14 mouse cellular contexts compared by ENCODE assay signal in the genomic region with DNA sequence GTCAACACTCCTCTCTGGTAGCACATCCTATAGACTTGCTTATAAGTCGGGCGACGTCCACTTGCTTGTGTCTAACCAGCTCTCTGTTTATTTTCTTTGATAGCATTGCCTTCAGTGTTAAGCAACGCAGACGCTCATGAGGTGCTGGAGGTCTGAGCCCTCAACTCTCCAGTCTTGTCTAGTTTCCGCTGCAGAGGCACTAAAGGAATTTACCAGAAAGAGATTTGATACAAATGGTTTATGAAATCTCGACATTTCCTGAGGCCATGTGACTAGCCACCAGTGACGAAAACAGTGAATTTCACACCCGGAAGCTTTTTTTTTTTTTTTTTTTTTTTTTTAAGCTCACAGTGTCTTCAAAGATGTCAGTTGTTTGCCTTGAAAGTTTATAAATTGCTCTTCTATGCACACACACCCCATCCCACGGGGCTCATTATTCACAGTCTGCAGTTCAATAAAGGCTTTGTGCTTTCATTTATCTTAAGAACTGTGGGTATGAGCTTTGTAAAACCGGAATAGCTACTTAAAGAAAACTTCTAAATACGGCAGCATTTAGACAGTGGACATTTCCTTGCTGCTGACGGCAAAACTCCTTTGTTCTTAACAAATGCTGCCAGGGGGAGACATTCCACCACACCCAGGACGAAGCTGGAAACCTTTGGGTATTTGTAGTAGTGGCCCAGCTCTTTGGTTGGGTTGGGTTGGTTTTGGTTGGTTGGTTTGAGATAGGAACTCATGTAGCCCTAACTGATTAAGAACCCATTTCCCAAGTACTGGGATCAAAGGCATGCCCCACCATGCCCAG. TPM values are rescaled to one million over a fixed set of nuclear protein-coding genes. Genes with fewer than 3 reads are reported as not detected.
DNase-seq lines count a peak whose midpoint lies in the region; ATAC-seq and TF ChIP-seq lines count a peak whose summit lies in the region.
"Had no signal": no experiment of that assay in that cellular context is flagged by ENCODE, and none has a peak within 500 bp of the region (broad histone marks: within the 10 kb centered on the region; RNA-seq: fewer than 3 reads in every experiment).

No protein-coding gene starts in this region.

- 0 out of 2 replicates have a peak overlapping the region, but pooled peaks have one; percentile 6 for H3K27ac ChIP-seq in kidney, embryonic 14.5 days (ENCODE audit: low read depth, low read length)
- 0 out of 2 replicates have a peak overlapping the region, but pooled peaks have one; percentile 4 for H3K27ac ChIP-seq in embryonic fibroblast, embryonic 13.5 days (ENCODE audit: insufficient read depth, low read length)
- H3K27ac ChIP-seq in stomach, embryonic 15.5 days = peak overlapping the region; percentile 46; the same call in 1 of the 2 replicates
- H3K27ac ChIP-seq: hindbrain, embryonic 12.5 days had no signal

- ATAC-seq in kidney, embryonic 14.5 days (ENCODE audit: low FRiP score, low TSS enrichment) = no peak
- ATAC-seq in stomach, embryonic 15.5 days (ENCODE audit: insufficient read depth, low FRiP score, low read depth) = no peak

- no peak overlapping the region for H3K9ac ChIP-seq in kidney, embryonic 14.5 days (ENCODE audit: low read depth, low read length)
- no peak overlapping the region for H3K9ac ChIP-seq in stomach, embryonic 15.5 days
- H3K9ac ChIP-seq: hindbrain, embryonic 12.5 days had no signal

- no peaks in the 10 kb centered on the region for H3K4me1 ChIP-seq in kidney, embryonic 14.5 days (ENCODE audit: control insufficient read depth, insufficient read depth, low read length)
- peaks cover 3% of the 10 kb centered on the region; the same call in 1 of the 2 replicates for H3K4me1 ChIP-seq in embryonic fibroblast, embryonic 13.5 days (ENCODE audit: control insufficient read depth, insufficient read depth, low read length)
- H3K4me1 ChIP-seq in stomach, embryonic 15.5 days = peaks cover 14% of the 10 kb centered on the region

- no peak for TF ChIP-seq POLR2A in embryonic fibroblast, embryonic 13.5 days (IDR thresholded peaks at IDR 0.05; ENCODE audit: low read depth, low read length)

- no peak overlapping the region for H3K4me2 ChIP-seq in kidney, embryonic 14.5 days (replicated peaks; ENCODE audit: low read depth, low read length)
- H3K4me2 ChIP-seq in stomach, embryonic 15.5 days = peak overlapping the region; percentile 2; the same call in 1 of the 2 replicates
- H3K4me2 ChIP-seq: heart, embryonic 11.5 days; hindbrain, embryonic 12.5 days; liver, embryonic 11.5 days had no signal

- no peak overlapping the region for H3K4me3 ChIP-seq in kidney, embryonic 14.5 days (ENCODE audit: low read length)
- H3K4me3 ChIP-seq in embryonic fibroblast, embryonic 13.5 days (ENCODE audit: insufficient read depth, low read length) = no peak overlapping the region
- no peak overlapping the region for H3K4me3 ChIP-seq in stomach, embryonic 15.5 days (replicated peaks)
- H3K4me3 ChIP-seq: hindbrain, embryonic 12.5 days; megakaryocyte, embryonic 14.5 days had no signal

- H3K27me3 ChIP-seq in kidney, embryonic 14.5 days (ENCODE audit: control insufficient read depth, insufficient read depth, low read length) = no peaks in the 10 kb centered on the region
- 0 out of 2 replicates have a peak, but pooled peaks cover under 1% of the 10 kb centered on the region for H3K27me3 ChIP-seq in stomach, embryonic 15.5 days (replicated peaks)
- H3K27me3 ChIP-seq: hindbrain, embryonic 12.5 days; megakaryocyte, embryonic 14.5 days had no signal

- no peak for TF ChIP-seq CTCF in embryonic fibroblast, embryonic 13.5 days (IDR thresholded peaks at IDR 0.05; ENCODE audit: borderline replicate concordance, insufficient read depth, low read length)

- H3K9me3 ChIP-seq in kidney, embryonic 14.5 days (ENCODE audit: control insufficient read depth, low read length) = no peaks in the 10 kb centered on the region
- no peaks in the 10 kb centered on the region for H3K9me3 ChIP-seq in stomach, embryonic 15.5 days
- H3K9me3 ChIP-seq: hindbrain, embryonic 12.5 days; megakaryocyte, embryonic 14.5 days had no signal

- WGBS in kidney, embryonic 14.5 days = 39% methylated on average over 14 of the region's 14 CpGs
- 17% methylated on average over 14 of the region's 14 CpGs for WGBS in stomach, embryonic 15.5 days

- no peaks in the 10 kb centered on the region for H3K36me3 ChIP-seq in kidney, embryonic 14.5 days (ENCODE audit: control insufficient read depth, insufficient read depth, low read length)
- no peaks in the 10 kb centered on the region for H3K36me3 ChIP-seq in stomach, embryonic 15.5 days

- no peak for DNase-seq in kidney, postnatal 10 days
- DNase-seq in NIH3T3 (ENCODE audit: low read depth) = peak; percentile 52
- no peak for DNase-seq in ovary, postnatal 36 days (ENCODE audit: low spot score)
- DNase-seq in cerebellum, adult 8-10 months = no peak
- DNase-seq: adrenal gland, postnatal 36 days; right cerebral cortex, postnatal 14 days; thymus, postnatal 25 days had no signal

RNA-seq across cellular contexts. Expression of a gene that starts 9.2 kb away (rescaled TPM):
- 2.0 and 3.1 TPM in 2 replicates for polyA plus RNA-seq in kidney, embryonic 14.5 days (2014; fragmentation: Nextera tagmentation; extraction: Ambion mirVana)
- 13.3 and 16.1 TPM in 2 replicates for polyA plus RNA-seq in embryonic fibroblast, embryonic 13.5 days (2011; ENCODE audit: insufficient read length, low read depth, missing spikeins)
- polyA plus RNA-seq in stomach, embryonic 15.5 days (2015; fragmentation: Nextera tagmentation; extraction: Ambion mirVana) = 6.3 and 7.4 TPM in 2 replicates
